Mouse (Mus musculus) liver, embryonic 15.5 days (tissue): Measurements from ENCODE around the gene Slc31a1. TPM values are rescaled to one million over a fixed set of nuclear protein-coding genes. Genes with fewer than 3 reads are reported as not detected.

ENCODE experiments used
- ATAC-seq: fragments of 200-750 bp; cut with Nextera tagmentation; 2 replicates; pipeline ENCODE4 v1.8.0; 2017; ENCODE audit warnings: moderate number of reproducible peaks, mild to moderate bottlenecking, moderate library complexity; ENCODE audit not compliant: insufficient read depth
- H3K27ac ChIP-seq: fragments of 300-500 bp; sonication (generic); replicated peaks from 2 replicates; pipeline ENCODE4 v1.5.1; 2015; ENCODE audit warnings: mild to moderate bottlenecking, inconsistent platforms
- H3K27me3 ChIP-seq: fragments of 300-500 bp; sonication (generic); 2 replicates; pipeline ENCODE4 v1.6.1; 2015; ENCODE audit warnings: mild to moderate bottlenecking, inconsistent platforms
- H3K36me3 ChIP-seq: fragments of 300-500 bp; sonication (generic); replicated peaks from 2 replicates; pipeline ENCODE4 v1.6.1; 2015; ENCODE audit warnings: moderate library complexity, mild to moderate bottlenecking, inconsistent platforms
- H3K4me1 ChIP-seq: fragments of 300-500 bp; sonication (generic); replicated peaks from 2 replicates; pipeline ENCODE4 v1.6.1; 2015; ENCODE audit warnings: inconsistent platforms
- H3K4me2 ChIP-seq: fragments of 300-500 bp; sonication (generic); 2 replicates; pipeline ENCODE4 v1.6.1; 2015; ENCODE audit warnings: moderate library complexity, mild to moderate bottlenecking, inconsistent platforms
- H3K4me3 ChIP-seq: fragments of 300-500 bp; sonication (generic); replicated peaks from 2 replicates; pipeline ENCODE4 v1.5.1; 2015; ENCODE audit warnings: mild to moderate bottlenecking, inconsistent platforms
- H3K9ac ChIP-seq: fragments of 300-500 bp; sonication (generic); 2 replicates; pipeline ENCODE4 v1.6.1; 2015; ENCODE audit warnings: moderate library complexity, mild to moderate bottlenecking, inconsistent platforms
- H3K9me3 ChIP-seq: fragments of 300-500 bp; sonication (generic); replicated peaks from 2 replicates; pipeline ENCODE4 v1.6.1; 2016; ENCODE audit warnings: inconsistent platforms
- WGBS: fragments of 180-500 bp; shearing (Covaris S2); methylation state at CpG from one replicate; pipeline ENCODE4 v1.1.7; 2015; ENCODE audit warnings: mixed read lengths; ENCODE audit not compliant: insufficient replicate concordance; 5-methylcytosine and 5-hydroxymethylcytosine counted together
- polyA plus RNA-seq: library from polyadenylated mRNA; unstranded; fragments of >200 nt; fragmentation: Nextera tagmentation; extraction: Ambion mirVana; gene quantifications from 2 replicates; pipeline ENCODE4 v1.2.1, GENCODE M21; 2015

The Slc31a1 gene
- polyA plus RNA-seq, 1 experiment from 2014 or later, result 51.4 TPM

- 64% methylated on average over 7 of the region's 7 CpGs for WGBS
- peak overlapping the region; percentile 25; the same call in 1 of the 2 replicates for H3K27ac ChIP-seq
These were observed 23.2 kb downstream of the Slc31a1 start for GRCm38 (mm10) chr4:62383752-62384151.

GRCm38 (mm10) chr4:62384159-62384558 lies 23.6 kb downstream of the Slc31a1 start:
- WGBS, result 66% methylated on average over 1 of the region's 1 CpGs
- Histone ChIP-seq H3K9ac (no peak overlapping the region), H3K27ac (peak overlapping the region; percentile 25; the same call in 1 of the 2 replicates), H3K4me2 (peak overlapping the region; percentile 29), H3K4me3 (no peak overlapping the region), H3K36me3 (peaks cover 35% of the 10 kb centered on the region), H3K9me3 (no peaks in the 10 kb centered on the region), H3K4me1 (peaks cover 40% of the 10 kb centered on the region), H3K27me3 (no peaks in the 10 kb centered on the region)
- ATAC-seq, result peak; percentile 59

More at GRCm38 (mm10) chr4:62383752-62384151, 23.2 kb downstream of the Slc31a1 start:
- H3K9ac ChIP-seq, result no peak overlapping the region
- H3K4me3 ChIP-seq, result no peak overlapping the region
- ATAC-seq, result peak; percentile 55
- H3K27me3 ChIP-seq, result no peaks in the 10 kb centered on the region
- H3K9me3 ChIP-seq, result no peaks in the 10 kb centered on the region
- peaks cover 43% of the 10 kb centered on the region for H3K4me1 ChIP-seq
- H3K4me2 ChIP-seq, result peak overlapping the region; percentile 29
- peaks cover 31% of the 10 kb centered on the region for H3K36me3 ChIP-seq

DNA sequence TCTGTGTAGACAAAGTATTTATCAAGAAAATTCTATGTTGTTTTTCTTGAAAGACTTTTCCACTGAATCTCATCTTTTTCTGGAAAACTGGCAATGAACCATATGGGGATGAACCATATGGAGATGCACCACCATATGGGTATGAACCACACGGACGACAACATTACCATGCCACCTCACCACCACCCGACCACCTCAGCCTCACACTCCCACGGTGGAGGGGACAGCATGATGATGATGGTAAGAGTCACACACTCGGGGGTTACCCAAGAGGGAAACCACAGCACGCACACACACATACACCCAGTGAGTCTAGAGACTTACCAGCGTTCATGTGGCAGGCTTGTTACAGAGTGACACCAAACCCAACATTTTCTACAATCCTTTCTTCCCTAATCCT lies 24.9 kb downstream of the Slc31a1 start:
- 78% methylated on average over 7 of the region's 7 CpGs for WGBS
- H3K4me1 ChIP-seq, result peaks cover 45% of the 10 kb centered on the region
- H3K4me3 ChIP-seq, result no peak overlapping the region
- no peak overlapping the region for H3K4me2 ChIP-seq
- H3K27me3 ChIP-seq, result no peaks in the 10 kb centered on the region
- H3K36me3 ChIP-seq, result peaks cover 43% of the 10 kb centered on the region
- no peak overlapping the region for H3K9ac ChIP-seq
- H3K27ac ChIP-seq, result no peak overlapping the region
- no peaks in the 10 kb centered on the region for H3K9me3 ChIP-seq
- no peak for ATAC-seq

DNA sequence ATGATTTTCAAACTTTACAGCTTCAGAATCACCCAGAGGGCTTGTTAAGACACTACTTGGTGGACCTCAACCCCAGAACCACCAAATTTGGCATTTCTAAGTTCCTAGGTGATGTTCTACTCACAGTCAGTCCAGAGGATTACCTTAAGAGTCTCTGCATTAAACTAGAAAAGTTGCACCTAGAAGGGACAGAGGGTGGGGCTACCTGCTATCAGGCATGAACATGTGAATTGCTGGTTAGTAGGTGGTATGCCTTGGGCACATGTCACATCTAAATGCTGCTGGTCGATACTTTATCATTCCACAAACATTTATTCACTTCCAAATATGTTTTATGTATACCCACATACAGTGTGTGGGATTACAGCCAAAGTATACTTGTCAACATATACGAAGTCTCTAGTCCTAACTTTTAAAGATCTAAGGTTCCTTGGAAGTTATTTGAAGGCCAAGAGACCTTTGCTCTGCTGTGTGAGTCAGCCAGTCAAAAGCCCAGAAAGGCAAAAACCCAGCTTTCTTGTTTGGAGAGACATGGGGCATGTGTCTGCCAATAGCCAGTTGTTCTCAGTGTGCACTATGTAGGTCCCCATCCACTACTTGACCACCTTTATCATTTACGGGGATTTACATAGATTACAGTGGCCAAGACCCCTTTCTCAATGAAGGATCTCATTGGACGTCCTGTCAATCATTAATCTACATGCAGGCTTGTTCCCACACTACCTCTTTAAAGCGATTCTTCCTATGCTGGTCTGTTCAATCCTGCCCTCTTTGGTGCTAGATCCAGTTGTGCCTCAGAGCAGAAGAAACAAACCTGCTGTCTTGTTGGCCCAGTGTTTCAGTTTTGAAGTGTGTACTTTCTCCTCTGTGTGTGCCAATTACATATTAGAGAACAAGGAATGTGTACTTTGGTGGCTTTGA lies 29.3 kb downstream of the Slc31a1 start:
- no peak overlapping the region for H3K4me2 ChIP-seq
- peaks cover 19% of the 10 kb centered on the region for H3K4me1 ChIP-seq
- no peak overlapping the region for H3K4me3 ChIP-seq
- H3K9ac ChIP-seq, result no peak overlapping the region
- ATAC-seq, result peak; percentile 41; the same call in 1 of the 2 replicates
- no peaks in the 10 kb centered on the region for H3K27me3 ChIP-seq
- WGBS, result 53% methylated on average over 5 of the region's 5 CpGs
- H3K9me3 ChIP-seq, result no peaks in the 10 kb centered on the region
- no peak overlapping the region for H3K27ac ChIP-seq
- peaks cover 72% of the 10 kb centered on the region for H3K36me3 ChIP-seq

DNA sequence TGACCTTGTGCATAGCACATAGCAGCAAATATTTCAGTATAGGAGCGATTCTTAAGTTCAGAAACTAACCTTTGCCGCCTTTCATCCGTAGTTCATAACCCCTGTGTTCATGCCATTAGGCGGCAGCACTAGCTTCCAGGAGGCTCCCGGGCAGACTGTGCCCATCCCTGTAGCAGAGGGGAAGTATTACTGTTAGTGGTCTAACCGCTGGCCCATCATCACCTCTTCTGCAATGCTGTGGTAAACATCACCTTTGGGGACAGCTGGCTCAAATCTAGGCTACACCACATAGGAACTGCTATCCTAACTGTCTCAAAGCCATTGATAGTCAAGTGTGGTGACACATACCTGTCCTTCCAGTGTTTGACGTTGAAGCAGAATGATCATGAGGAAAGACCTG lies 31.4 kb downstream of the Slc31a1 start:
- Histone ChIP-seq H3K27ac (no peak overlapping the region), H3K9me3 (no peaks in the 10 kb centered on the region), H3K27me3 (no peaks in the 10 kb centered on the region), H3K36me3 (peaks cover 78% of the 10 kb centered on the region), H3K4me2 (no peak overlapping the region), H3K4me1 (peaks cover 17% of the 10 kb centered on the region), H3K9ac (no peak overlapping the region), H3K4me3 (no peak overlapping the region)
- WGBS, result 71% methylated on average over 7 of the region's 7 CpGs
- ATAC-seq, result no peak

DNA sequence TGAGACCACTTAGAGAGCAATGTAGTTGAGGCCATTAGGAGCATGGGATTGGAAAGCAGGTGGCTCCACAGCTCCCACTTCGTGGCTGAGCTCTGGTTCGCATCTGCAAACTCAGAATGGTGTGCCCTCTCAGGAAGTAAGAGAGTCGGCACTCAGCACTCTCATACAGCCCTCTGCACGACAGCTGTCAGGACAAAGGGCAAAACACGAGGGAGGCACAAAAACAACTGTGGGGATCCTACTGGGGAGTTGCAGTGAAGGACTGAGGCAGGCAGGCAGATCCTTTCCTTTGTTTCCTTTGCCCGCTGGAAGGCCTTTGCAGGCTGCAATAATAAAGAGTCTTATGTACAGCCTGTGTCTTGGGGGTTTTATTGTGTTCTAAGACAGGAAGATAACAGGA lies 32.9 kb downstream of the Slc31a1 start:
- ATAC-seq, result no peak
- WGBS, result 64% methylated on average over 6 of the region's 6 CpGs

DNA sequence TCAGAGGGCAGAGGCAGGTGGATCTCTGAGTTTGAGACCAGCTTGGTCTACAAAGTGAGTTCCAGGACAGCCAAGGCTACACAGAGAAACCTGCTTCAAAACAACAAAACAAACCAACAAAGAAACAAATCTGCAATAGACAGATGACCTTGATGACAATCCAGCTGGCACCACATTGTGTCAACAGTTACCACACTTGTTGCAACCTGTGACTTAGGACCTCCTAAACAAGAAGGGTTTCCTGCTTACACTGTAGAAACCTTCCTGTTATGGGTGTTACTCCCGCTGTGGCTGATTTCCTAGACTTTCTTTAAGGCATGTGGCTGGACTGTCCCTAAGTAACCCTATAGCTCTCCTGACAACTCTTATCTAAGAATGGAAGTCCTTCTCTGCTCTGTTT lies 35.3 kb downstream of the Slc31a1 start:
- H3K36me3 ChIP-seq, result peaks cover 87% of the 10 kb centered on the region
- no peaks in the 10 kb centered on the region for H3K9me3 ChIP-seq
- H3K4me3 ChIP-seq, result no peak overlapping the region
- H3K9ac ChIP-seq, result no peak overlapping the region
- no peak overlapping the region for H3K4me2 ChIP-seq
- WGBS, result 72% methylated on average over 1 of the region's 1 CpGs
- 0 out of 2 replicates have a peak, but pooled peaks have one; percentile 34 for ATAC-seq
- H3K27me3 ChIP-seq, result no peaks in the 10 kb centered on the region
- no peak overlapping the region for H3K27ac ChIP-seq
- H3K4me1 ChIP-seq, result 0 out of 2 replicates have a peak, but pooled peaks cover 3% of the 10 kb centered on the region

More for the DNA sequence above, 32.9 kb downstream of the Slc31a1 start:
- Histone ChIP-seq H3K4me3 (no peak overlapping the region), H3K36me3 (peaks cover 81% of the 10 kb centered on the region), H3K27ac (no peak overlapping the region), H3K9me3 (no peaks in the 10 kb centered on the region), H3K4me1 (peaks cover 17% of the 10 kb centered on the region), H3K9ac (no peak overlapping the region), H3K4me2 (no peak overlapping the region), H3K27me3 (no peaks in the 10 kb centered on the region)

DNA sequence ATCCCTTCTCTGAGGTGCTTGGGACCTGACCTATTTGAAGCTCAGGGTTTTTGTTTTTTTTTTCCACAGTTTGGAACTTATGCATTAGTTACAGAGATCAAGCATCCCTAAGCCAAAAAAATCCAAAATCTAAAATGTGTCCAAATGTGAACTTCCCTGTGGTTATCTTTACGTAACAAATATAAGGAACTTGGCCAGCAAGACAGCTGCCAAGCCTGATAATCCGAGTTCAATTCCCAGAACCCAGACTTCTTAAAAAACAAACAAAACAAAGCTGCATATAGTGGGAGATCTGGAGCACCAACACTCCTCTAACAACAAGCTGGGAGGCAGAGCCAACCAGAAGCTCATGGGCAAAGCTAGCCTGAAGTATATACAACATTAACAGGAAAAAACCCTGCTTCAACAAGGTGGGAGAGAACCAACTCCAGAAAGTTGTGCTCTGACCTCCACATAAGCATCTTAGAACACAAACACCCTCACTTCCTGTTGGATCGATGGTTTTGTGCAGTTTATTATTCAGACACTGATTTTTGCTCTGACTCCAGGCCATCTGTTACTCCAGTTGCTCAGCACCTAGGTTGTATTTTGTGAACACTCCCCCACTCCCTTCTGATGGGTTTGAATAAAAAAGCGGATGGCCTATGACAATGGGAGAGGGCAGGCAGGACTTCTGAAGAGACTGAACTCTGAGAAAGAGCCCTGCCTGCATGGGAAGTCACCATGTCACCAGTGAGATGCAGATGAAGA lies 37.3 kb downstream of the Slc31a1 start:
- Histone ChIP-seq H3K4me2 (no peak overlapping the region), H3K9ac (no peak overlapping the region), H3K27me3 (no peaks in the 10 kb centered on the region), H3K4me1 (0 out of 2 replicates have a peak, but pooled peaks cover 3% of the 10 kb centered on the region), H3K9me3 (no peaks in the 10 kb centered on the region), H3K4me3 (no peak overlapping the region), H3K27ac (no peak overlapping the region), H3K36me3 (peaks cover 87% of the 10 kb centered on the region)
- 72% methylated on average over 4 of the region's 4 CpGs for WGBS
- no peak for ATAC-seq

- no peak for ATAC-seq
- H3K4me2 ChIP-seq, result no peak overlapping the region
- 86% methylated on average over 3 of the region's 3 CpGs for WGBS
These were observed 38.4 kb downstream of the Slc31a1 start for GRCm38 (mm10) chr4:62398956-62399355.

DNA sequence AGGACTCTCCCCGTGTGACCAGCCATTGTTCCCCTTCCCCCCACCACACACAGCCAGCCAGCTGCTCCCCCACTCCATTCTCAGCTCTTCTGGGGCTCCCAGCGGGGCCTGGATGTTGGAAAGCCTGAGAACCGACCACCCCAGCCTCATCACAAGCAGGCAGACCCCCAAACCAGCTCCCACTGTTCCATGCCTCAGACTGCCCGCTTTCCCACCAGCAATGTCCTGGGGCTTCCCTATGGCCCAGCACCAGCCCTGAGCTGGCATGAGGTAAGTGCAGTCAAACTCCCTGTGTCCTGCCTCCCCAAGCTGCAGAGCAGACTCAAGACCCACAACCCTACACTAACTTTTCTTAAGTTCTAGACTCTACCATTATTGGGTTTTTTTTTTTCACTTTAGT lies 45.6 kb downstream of the Slc31a1 start:
- Histone ChIP-seq H3K4me2 (no peak overlapping the region), H3K4me1 (peaks cover 34% of the 10 kb centered on the region), H3K9me3 (no peaks in the 10 kb centered on the region), H3K4me3 (no peak overlapping the region), H3K27me3 (no peaks in the 10 kb centered on the region), H3K9ac (no peak overlapping the region), H3K27ac (no peak overlapping the region), H3K36me3 (peaks cover 52% of the 10 kb centered on the region)
- ATAC-seq, result no peak
- 78% methylated on average over 4 of the region's 4 CpGs for WGBS

More at GRCm38 (mm10) chr4:62398956-62399355, 38.4 kb downstream of the Slc31a1 start:
- no peaks in the 10 kb centered on the region for H3K9me3 ChIP-seq
- no peak overlapping the region for H3K9ac ChIP-seq
- H3K36me3 ChIP-seq, result peaks cover 89% of the 10 kb centered on the region
- H3K4me1 ChIP-seq, result no peaks in the 10 kb centered on the region
- no peaks in the 10 kb centered on the region for H3K27me3 ChIP-seq
- H3K27ac ChIP-seq, result no peak overlapping the region
- H3K4me3 ChIP-seq, result no peak overlapping the region
